8 mouse cellular contexts compared by ENCODE assay signal in genomic region chr3:145925506-145925905, GRCm38 (mm10). TPM values are rescaled to one million over a fixed set of nuclear protein-coding genes. Genes with fewer than 3 reads are reported as not detected.
A peak's percentile ranks its signal among the peaks of the same experiment; 100 is the strongest.
DNase-seq lines count a peak whose midpoint lies in the region; ATAC-seq and TF ChIP-seq lines count a peak whose summit lies in the region.

No protein-coding gene starts in this region.

- no peak for TF ChIP-seq CTCF in lung, embryonic 14.5 days (IDR thresholded peaks at IDR 0.05; ENCODE audit: low read depth)

- no peak overlapping the region for H3K27ac ChIP-seq in lung, embryonic 14.5 days (ENCODE audit: low read depth)
- no peak overlapping the region for H3K27ac ChIP-seq in embryonic facial prominence, embryonic 14.5 days (replicated peaks; ENCODE audit: low read depth, low read length)
- no peak overlapping the region for H3K27ac ChIP-seq in limb, embryonic 11.5 days (replicated peaks; ENCODE audit: low read depth, low read length)
- no peak overlapping the region for H3K27ac ChIP-seq in neural tube, embryonic 15.5 days (replicated peaks)

- no peak for DNase-seq in lung, embryonic 14.5 days
- DNase-seq in lung, postnatal 4 days = no peak
- no peak for DNase-seq in embryonic facial prominence, embryonic 14.5 days (ENCODE audit: low spot score)
- DNase-seq in limb, embryonic 11.5 days (ENCODE audit: low spot score) = no peak
- DNase-seq in embryo, embryonic 10 days (ENCODE audit: low spot score) = no peak
- DNase-seq in adrenal gland, postnatal 14 days = no peak

- peaks cover 19% of the 10 kb centered on the region; the same call in 1 of the 2 replicates for H3K36me3 ChIP-seq in lung, embryonic 14.5 days (ENCODE audit: insufficient read depth)
- H3K36me3 ChIP-seq in embryonic facial prominence, embryonic 14.5 days (ENCODE audit: control insufficient read depth, insufficient read depth, low read length) = peaks cover 5% of the 10 kb centered on the region; the same call in 1 of the 2 replicates
- H3K36me3 ChIP-seq in limb, embryonic 11.5 days (ENCODE audit: control insufficient read depth, insufficient read depth, low read length) = no peaks in the 10 kb centered on the region
- H3K36me3 ChIP-seq in neural tube, embryonic 15.5 days = peaks cover 5% of the 10 kb centered on the region; the same call in 1 of the 2 replicates

- no peaks in the 10 kb centered on the region for H3K27me3 ChIP-seq in lung, embryonic 14.5 days (ENCODE audit: insufficient read depth, low read length)
- H3K27me3 ChIP-seq in embryonic facial prominence, embryonic 14.5 days (replicated peaks; ENCODE audit: control insufficient read depth, insufficient read depth, low read length) = no peaks in the 10 kb centered on the region
- H3K27me3 ChIP-seq in limb, embryonic 11.5 days (ENCODE audit: control insufficient read depth, insufficient read depth, low read length) = no peaks in the 10 kb centered on the region
- H3K27me3 ChIP-seq in neural tube, embryonic 15.5 days (replicated peaks) = no peaks in the 10 kb centered on the region

- 57% methylated on average over 5 of the region's 5 CpGs for WGBS in lung, embryonic 14.5 days
- 63% methylated on average over 5 of the region's 5 CpGs for WGBS in embryonic facial prominence, embryonic 14.5 days
- 74% methylated on average over 5 of the region's 5 CpGs for whole genome bisulfite sequencing in limb, embryonic 11.5 days
- 67% methylated on average over 5 of the region's 5 CpGs for WGBS in neural tube, embryonic 15.5 days

- H3K9ac ChIP-seq in lung, embryonic 14.5 days = peak overlapping the region; percentile 93; the same call in 1 of the 2 replicates
- peak overlapping the region; percentile 94; the same call in 1 of the 2 replicates for H3K9ac ChIP-seq in embryonic facial prominence, embryonic 14.5 days (ENCODE audit: low read depth, low read length)
- H3K9ac ChIP-seq in limb, embryonic 11.5 days (ENCODE audit: low read length) = no peak overlapping the region
- H3K9ac ChIP-seq in neural tube, embryonic 15.5 days (replicated peaks) = peak overlapping the region; percentile 70; the same call in 1 of the 2 replicates

- no peak for ATAC-seq in lung, embryonic 14.5 days (ENCODE audit: insufficient read depth)
- ATAC-seq in embryonic facial prominence, embryonic 14.5 days (ENCODE audit: low read depth) = no peak
- no peak for ATAC-seq in limb, embryonic 11.5 days (ENCODE audit: insufficient number of reproducible peaks, low FRiP score, low TSS enrichment, low read depth)
- ATAC-seq in neural tube, embryonic 15.5 days (ENCODE audit: low FRiP score) = no peak
- no peak for ATAC-seq in megakaryocyte progenitor cell, adult 5-6 weeks (replicated peaks; ENCODE audit: poor library complexity)

- H3K9me3 ChIP-seq in lung, embryonic 14.5 days (ENCODE audit: low read depth, low read length) = no peaks in the 10 kb centered on the region
- no peaks in the 10 kb centered on the region for H3K9me3 ChIP-seq in embryonic facial prominence, embryonic 14.5 days (ENCODE audit: control insufficient read depth, low read length)
- no peaks in the 10 kb centered on the region for H3K9me3 ChIP-seq in limb, embryonic 11.5 days (ENCODE audit: control insufficient read depth, low read length)
- H3K9me3 ChIP-seq in neural tube, embryonic 15.5 days (replicated peaks) = no peaks in the 10 kb centered on the region

- H3K4me3 ChIP-seq in lung, embryonic 14.5 days (ENCODE audit: low read depth, low read length) = peak overlapping the region; percentile 88
- H3K4me3 ChIP-seq in embryonic facial prominence, embryonic 14.5 days (ENCODE audit: low read depth, low read length) = peak overlapping the region; percentile 92
- peak overlapping the region; percentile 86 for H3K4me3 ChIP-seq in limb, embryonic 11.5 days (ENCODE audit: low read depth, low read length)
- H3K4me3 ChIP-seq in neural tube, embryonic 15.5 days (replicated peaks) = peak overlapping the region; percentile 95

- H3K4me1 ChIP-seq in lung, embryonic 14.5 days (ENCODE audit: insufficient read depth) = peaks cover 9% of the 10 kb centered on the region; the same call in 1 of the 2 replicates
- peaks cover 16% of the 10 kb centered on the region for H3K4me1 ChIP-seq in embryonic facial prominence, embryonic 14.5 days (ENCODE audit: control insufficient read depth, insufficient read depth, low read length)
- H3K4me1 ChIP-seq in limb, embryonic 11.5 days (ENCODE audit: control insufficient read depth, insufficient read depth, low read length) = peaks cover 7% of the 10 kb centered on the region
- H3K4me1 ChIP-seq in neural tube, embryonic 15.5 days = peaks cover 17% of the 10 kb centered on the region

- peak overlapping the region; percentile 73 for H3K4me2 ChIP-seq in lung, embryonic 14.5 days
- H3K4me2 ChIP-seq in embryonic facial prominence, embryonic 14.5 days (ENCODE audit: low read depth, low read length) = peak overlapping the region; percentile 71
- peak overlapping the region; percentile 46 for H3K4me2 ChIP-seq in limb, embryonic 11.5 days (ENCODE audit: low read depth, severe bottlenecking)
- H3K4me2 ChIP-seq in neural tube, embryonic 15.5 days = peak overlapping the region; percentile 72

RNA-seq across cellular contexts. Expression of gene Bcl10, which starts 2.9 kb away (rescaled TPM):
- 50.6 and 50.7 TPM in 2 replicates for polyA plus RNA-seq in lung, embryonic 14.5 days (2014; fragmentation: Nextera tagmentation; extraction: Ambion mirVana)
- polyA plus RNA-seq in embryonic facial prominence, embryonic 14.5 days (2014; fragmentation: Nextera tagmentation; extraction: Ambion mirVana) = 52.1 and 54.8 TPM in 2 replicates
- 54.7 and 57.7 TPM in 2 replicates for polyA plus RNA-seq in limb, embryonic 11.5 days (2014; fragmentation: Nextera tagmentation; extraction: Ambion mirVana)
- 33.9 and 41.4 TPM in 2 replicates for polyA plus RNA-seq in neural tube, embryonic 15.5 days (2015; fragmentation: Nextera tagmentation; extraction: Ambion mirVana)
- 25.7 and 26.0 TPM in 2 replicates for total RNA-seq in adrenal gland, postnatal 14 days (2021)
- 41.2 and 43.6 TPM in 2 replicates for total RNA-seq in megakaryocyte progenitor cell, adult 5-6 weeks (2015)
- total RNA-seq in megakaryocyte progenitor cell, adult 5-6 weeks (2017) = 33.8 and 39.0 TPM in 2 replicates

RNA-seq across cellular contexts. Expression of gene 2410004B18Rik, which starts 12.3 kb away (rescaled TPM):
- 50.7 and 52.7 TPM in 2 replicates for polyA plus RNA-seq in lung, embryonic 14.5 days (2014; fragmentation: Nextera tagmentation; extraction: Ambion mirVana)
- polyA plus RNA-seq in embryonic facial prominence, embryonic 14.5 days (2014; fragmentation: Nextera tagmentation; extraction: Ambion mirVana) = 47.3 and 48.9 TPM in 2 replicates
- polyA plus RNA-seq in limb, embryonic 11.5 days (2014; fragmentation: Nextera tagmentation; extraction: Ambion mirVana) = 55.1 and 61.3 TPM in 2 replicates
- 70.1 and 79.9 TPM in 2 replicates for polyA plus RNA-seq in neural tube, embryonic 15.5 days (2015; fragmentation: Nextera tagmentation; extraction: Ambion mirVana)
- total RNA-seq in adrenal gland, postnatal 14 days (2021) = 22.2 and 30.6 TPM in 2 replicates
- 25.3 and 42.3 TPM in 2 replicates for total RNA-seq in megakaryocyte progenitor cell, adult 5-6 weeks (2015)
- 13.3 and 14.0 TPM in 2 replicates for total RNA-seq in megakaryocyte progenitor cell, adult 5-6 weeks (2017)
